Mouse (Mus musculus): ENCODE measurements around the gene Blnk. TPM values are rescaled to one million over a fixed set of nuclear protein-coding genes. Genes with fewer than 3 reads are reported as not detected.

Blnk gene
- polyA plus RNA-seq, 1 experiment from 2014 or later: 4.9 TPM

DNA sequence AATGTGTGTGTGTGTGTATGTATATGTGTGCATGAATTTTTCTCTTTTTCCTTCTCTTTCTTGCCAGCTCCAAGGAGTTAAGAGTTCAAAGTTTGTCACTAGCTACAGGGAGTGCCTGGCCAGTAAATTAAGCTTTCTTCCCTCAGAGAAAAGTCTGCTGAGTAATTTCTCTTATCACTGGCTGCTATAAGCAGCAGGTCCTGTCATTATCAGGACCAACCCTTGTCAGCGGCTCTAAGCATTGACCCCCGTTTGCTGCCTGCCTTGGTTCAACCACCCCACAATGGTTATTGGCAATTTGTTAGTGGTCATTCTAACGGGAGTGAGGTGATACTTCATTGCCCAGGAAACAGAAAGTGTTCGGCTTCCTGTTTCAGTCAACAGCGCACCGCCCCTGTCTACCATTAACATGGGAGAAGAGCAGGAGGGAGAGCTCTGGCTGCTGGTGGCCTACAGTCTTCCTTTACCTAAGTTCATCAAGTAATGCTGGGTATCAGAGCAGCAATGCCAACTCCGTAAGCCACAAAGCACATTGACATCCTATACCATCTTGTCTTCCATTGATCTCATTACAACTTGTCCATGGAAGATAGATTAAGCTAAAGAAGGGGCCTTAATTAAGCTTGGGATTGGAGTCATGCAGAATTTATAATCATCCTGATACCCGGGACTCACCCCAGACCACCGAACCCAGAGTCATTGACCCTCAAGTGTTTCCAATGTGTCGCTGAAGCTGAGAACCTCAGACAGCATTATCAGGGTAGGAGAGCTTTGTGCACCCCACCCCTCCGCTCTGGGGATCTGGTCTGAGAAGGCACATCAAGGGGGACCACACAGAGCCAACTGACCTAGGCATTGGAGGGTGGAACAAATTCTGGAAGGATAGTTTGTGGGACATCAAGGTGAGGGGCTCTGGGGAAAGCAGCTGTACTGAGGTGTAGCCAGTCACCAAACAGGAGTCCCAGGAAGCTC is 17.1 kb downstream of the Blnk start:
- TF ChIP-seq EP300 (IDR thresholded peaks at IDR 0.05; ENCODE audit: low read depth): peak; percentile 51; the same call in 1 of the 2 replicates
- no peak for TF ChIP-seq CTCF (IDR thresholded peaks at IDR 0.05; ENCODE audit: low read depth)
- no peaks in the 10 kb centered on the region for H3K36me3 ChIP-seq (replicated peaks; ENCODE audit: insufficient read depth, low read length)
- 61% methylated on average over 11 of the region's 11 CpGs for WGBS (ENCODE audit: insufficient replicate concordance)
- no peaks in the 10 kb centered on the region for H3K27me3 ChIP-seq (ENCODE audit: insufficient read depth, low read length)
- ATAC-seq (0 out of 2 replicates have a peak, but pooled peaks have one; percentile 38), DNase-seq (no peak)
- H3K27ac ChIP-seq (ENCODE audit: low read depth): no peak overlapping the region
- peaks cover 4% of the 10 kb centered on the region; the same call in 1 of the 2 replicates for H3K4me1 ChIP-seq (ENCODE audit: insufficient read depth)
- H3K9me3 ChIP-seq (ENCODE audit: low read length): no peaks in the 10 kb centered on the region
- H3K9ac ChIP-seq (replicated peaks): no peak overlapping the region
- no peak overlapping the region for H3K4me3 ChIP-seq (ENCODE audit: low read depth, low read length)
- peak overlapping the region; percentile 7; the same call in 1 of the 2 replicates for H3K4me2 ChIP-seq (ENCODE audit: low read depth, low read length)

DNA sequence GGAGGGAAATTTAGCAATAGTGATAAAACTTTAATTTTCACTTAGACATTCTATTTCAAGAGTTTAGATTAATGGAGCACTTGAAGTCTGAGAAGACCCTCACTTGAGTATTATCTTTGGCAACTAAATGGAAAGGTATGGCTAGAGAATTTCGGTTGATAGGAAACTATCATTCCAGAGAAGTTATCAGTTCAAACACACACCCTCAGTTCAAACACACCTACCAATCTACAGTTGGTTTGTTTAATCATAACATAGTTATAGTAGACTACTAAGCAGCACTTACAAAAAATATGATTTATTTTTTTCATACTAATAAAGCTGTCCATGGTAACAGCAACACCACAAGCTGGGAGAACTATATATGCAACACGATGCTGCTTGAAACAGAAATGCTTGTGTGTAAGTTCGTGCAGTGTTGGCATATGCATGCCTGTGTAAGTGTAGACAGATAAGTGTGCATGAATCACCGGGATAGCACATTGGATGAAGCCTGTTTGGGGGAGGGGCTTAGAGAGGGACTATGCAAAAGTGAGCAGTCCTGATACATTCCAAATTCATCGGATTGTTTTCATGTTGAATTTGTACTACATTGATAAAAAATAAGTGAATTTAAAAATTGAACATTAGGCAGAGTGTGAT is 22.9 kb downstream of the Blnk start:
- Histone ChIP-seq H3K4me2 (ENCODE audit: low read depth, low read length) (no peak overlapping the region), H3K27me3 (ENCODE audit: insufficient read depth, low read length) (no peaks in the 10 kb centered on the region), H3K4me3 (ENCODE audit: low read depth, low read length) (no peak overlapping the region), H3K27ac (ENCODE audit: low read depth) (no peak overlapping the region), H3K9me3 (ENCODE audit: low read length) (no peaks in the 10 kb centered on the region), H3K36me3 (replicated peaks; ENCODE audit: insufficient read depth, low read length) (no peaks in the 10 kb centered on the region), H3K9ac (replicated peaks) (no peak overlapping the region), H3K4me1 (ENCODE audit: insufficient read depth) (no peaks in the 10 kb centered on the region)
- WGBS (ENCODE audit: insufficient replicate concordance): 67% methylated on average over 5 of the region's 5 CpGs
- TF ChIP-seq CTCF (IDR thresholded peaks at IDR 0.05; ENCODE audit: low read depth) (no peak), EP300 (IDR thresholded peaks at IDR 0.05; ENCODE audit: low read depth) (no peak)
- DNase-seq (no peak), ATAC-seq (no peak)

DNA sequence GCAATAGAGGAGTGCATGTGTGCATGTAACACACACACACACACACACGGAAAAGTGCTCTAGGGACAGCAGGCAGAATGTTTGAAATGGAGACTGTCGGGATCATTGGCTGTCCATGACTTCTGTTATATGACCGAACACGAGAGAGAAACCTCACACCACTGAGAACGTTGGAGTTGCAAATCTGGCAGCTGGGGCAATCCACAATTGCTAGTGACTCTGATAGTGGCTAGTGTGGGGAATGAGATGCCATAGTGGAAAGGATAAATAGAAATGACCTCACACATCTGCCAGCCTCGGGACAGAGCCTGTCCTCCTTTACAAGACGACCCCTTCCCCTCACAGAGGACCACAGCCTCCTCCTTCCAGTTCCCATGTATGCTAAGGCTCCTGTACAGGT is 23.6 kb downstream of the Blnk start:
- no peak overlapping the region for H3K4me3 ChIP-seq (ENCODE audit: low read depth, low read length)
- no peaks in the 10 kb centered on the region for H3K36me3 ChIP-seq (replicated peaks; ENCODE audit: insufficient read depth, low read length)
- H3K27me3 ChIP-seq (ENCODE audit: insufficient read depth, low read length): no peaks in the 10 kb centered on the region
- no peak overlapping the region for H3K4me2 ChIP-seq (ENCODE audit: low read depth, low read length)
- TF ChIP-seq EP300 (IDR thresholded peaks at IDR 0.05; ENCODE audit: low read depth) (no peak), CTCF (IDR thresholded peaks at IDR 0.05; ENCODE audit: low read depth) (no peak)
- ATAC-seq (no peak), DNase-seq (no peak)
- H3K27ac ChIP-seq (ENCODE audit: low read depth): no peak overlapping the region
- 62% methylated on average over 7 of the region's 7 CpGs for WGBS (ENCODE audit: insufficient replicate concordance)
- H3K9ac ChIP-seq (replicated peaks): no peak overlapping the region
- H3K9me3 ChIP-seq (ENCODE audit: low read length): no peaks in the 10 kb centered on the region
- no peaks in the 10 kb centered on the region for H3K4me1 ChIP-seq (ENCODE audit: insufficient read depth)

DNA sequence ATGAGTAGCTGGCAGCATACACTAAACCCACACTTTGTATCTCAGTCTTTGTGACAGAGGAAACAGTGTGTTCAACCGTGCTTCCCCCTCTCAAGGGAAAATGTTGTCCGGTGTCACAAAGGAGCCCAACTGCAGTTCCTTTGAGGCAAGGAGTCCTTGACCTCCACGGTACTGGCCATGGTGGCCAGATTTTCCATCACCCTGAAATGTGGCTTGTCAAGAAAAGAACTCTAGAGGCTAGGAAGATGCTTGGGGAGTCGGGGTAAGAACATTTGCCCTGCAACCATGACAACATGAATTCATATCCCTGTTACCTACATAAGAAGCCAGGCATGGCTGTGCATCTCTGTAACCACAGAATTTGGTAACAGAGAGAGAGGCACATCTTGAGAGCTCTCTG is 24.0 kb downstream of the Blnk start:
- Histone ChIP-seq H3K27me3 (ENCODE audit: insufficient read depth, low read length) (no peaks in the 10 kb centered on the region), H3K9me3 (ENCODE audit: low read length) (no peaks in the 10 kb centered on the region), H3K4me1 (ENCODE audit: insufficient read depth) (no peaks in the 10 kb centered on the region), H3K4me3 (ENCODE audit: low read depth, low read length) (no peak overlapping the region), H3K9ac (replicated peaks) (no peak overlapping the region), H3K27ac (ENCODE audit: low read depth) (no peak overlapping the region), H3K4me2 (ENCODE audit: low read depth, low read length) (no peak overlapping the region), H3K36me3 (replicated peaks; ENCODE audit: insufficient read depth, low read length) (no peaks in the 10 kb centered on the region)
- WGBS (ENCODE audit: insufficient replicate concordance): 40% methylated on average over 4 of the region's 4 CpGs
- no peak for ATAC-seq
- TF ChIP-seq EP300 (IDR thresholded peaks at IDR 0.05; ENCODE audit: low read depth): no peak
- TF ChIP-seq CTCF (IDR thresholded peaks at IDR 0.05; ENCODE audit: low read depth): no peak
- no peak for DNase-seq

DNA sequence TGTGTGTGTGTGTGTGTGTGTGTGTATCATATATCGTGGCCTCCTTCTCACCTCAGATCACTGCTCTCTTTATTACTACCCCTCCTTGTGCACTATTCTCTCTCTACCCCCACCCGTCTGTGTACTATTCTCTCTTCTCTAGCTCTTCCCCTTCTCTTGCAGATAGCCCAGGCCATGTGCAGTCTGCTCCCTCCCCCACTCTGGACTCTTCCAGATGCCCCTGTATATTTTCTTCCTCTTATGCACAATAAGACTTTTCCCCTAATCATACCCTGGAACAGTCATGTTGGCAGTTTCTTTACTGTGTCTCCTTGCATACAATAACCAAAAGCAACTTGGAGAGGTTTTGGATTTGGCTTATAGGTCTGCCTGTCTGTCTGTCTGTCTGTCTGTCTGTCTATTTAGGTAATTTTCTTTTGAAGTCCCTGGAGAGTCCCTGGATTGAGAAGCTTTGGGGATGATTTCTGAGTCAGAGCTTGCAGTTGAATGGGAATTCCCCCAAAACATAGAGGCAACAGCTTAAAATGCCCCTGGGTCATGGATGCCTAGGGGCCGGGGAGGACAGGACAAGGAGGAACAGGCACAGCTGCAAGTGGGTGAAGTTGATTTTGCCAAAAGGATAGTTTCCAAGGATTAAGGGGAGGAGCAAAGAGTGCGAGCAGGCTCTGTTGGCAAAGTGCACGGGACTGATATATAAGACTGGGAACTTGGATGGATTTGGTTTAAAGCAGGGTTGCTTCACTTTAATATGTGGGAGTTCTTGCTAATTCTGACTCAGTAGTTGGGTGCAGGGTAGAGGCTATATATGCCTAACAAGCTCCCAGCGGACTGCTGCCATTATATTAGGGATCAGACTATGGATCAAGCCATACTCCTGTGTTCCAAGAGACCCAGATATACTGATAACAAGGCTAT is 29.1 kb downstream of the Blnk start:
- Histone ChIP-seq H3K4me3 (ENCODE audit: low read depth, low read length) (no peak overlapping the region), H3K9ac (replicated peaks) (no peak overlapping the region), H3K27ac (ENCODE audit: low read depth) (no peak overlapping the region), H3K4me2 (ENCODE audit: low read depth, low read length) (no peak overlapping the region), H3K4me1 (ENCODE audit: insufficient read depth) (no peaks in the 10 kb centered on the region), H3K9me3 (ENCODE audit: low read length) (no peaks in the 10 kb centered on the region), H3K27me3 (ENCODE audit: insufficient read depth, low read length) (no peaks in the 10 kb centered on the region), H3K36me3 (replicated peaks; ENCODE audit: insufficient read depth, low read length) (0 out of 2 replicates have a peak, but pooled peaks cover 2% of the 10 kb centered on the region)
- 69% methylated on average over 6 of the region's 6 CpGs for WGBS (ENCODE audit: insufficient replicate concordance)
- TF ChIP-seq EP300 (IDR thresholded peaks at IDR 0.05; ENCODE audit: low read depth): no peak
- TF ChIP-seq CTCF (IDR thresholded peaks at IDR 0.05; ENCODE audit: low read depth): no peak
- DNase-seq: no peak
- ATAC-seq: no peak
